Mouse (Mus musculus) R1 (cell line): ENCODE measurements at regions not wholly inside any gene's neighbourhood (a gene's known extent, or its start where the extent isn't known, plus 50 kb on each side); places are given as distances from the start of the nearest gene placed in this dataset.
A peak's percentile ranks its signal among the peaks of the same experiment; 100 is the strongest.

Experiments
- DNase-seq: peaks from one replicate; pipeline ENCODE4 v3.0.0-alpha.2; 2018; ENCODE audit warnings: low read depth, low spot score

GRCm38 (mm10) chr12:77970026-77970425 is 224.0 kb upstream of the Gm6657 start:
- DNase-seq = peak; percentile 97

GRCm38 (mm10) chr12:77972165-77972564 is 221.9 kb upstream of the Gm6657 start:
- DNase-seq = peak; percentile 80

GRCm38 (mm10) chr12:77976952-77977351 is 217.1 kb upstream of the Gm6657 start:
- DNase-seq = no peak

GRCm38 (mm10) chr12:77986738-77987137 is 207.3 kb upstream of the Gm6657 start:
- DNase-seq = no peak

- peak; percentile 18 for DNase-seq
Observed at GRCm38 (mm10) chr12:77989766-77990165, 204.3 kb upstream of the Gm6657 start.

- no peak for DNase-seq
Observed at GRCm38 (mm10) chr12:77991627-77992026, 202.4 kb upstream of the Gm6657 start.

- DNase-seq = no peak
Observed at GRCm38 (mm10) chr12:77994176-77994575, 199.9 kb upstream of the Gm6657 start.

- DNase-seq = no peak
Observed at GRCm38 (mm10) chr12:77997916-77998315, 196.1 kb upstream of the Gm6657 start.

GRCm38 (mm10) chr12:78000401-78000800 is 193.6 kb upstream of the Gm6657 start:
- no peak for DNase-seq

- no peak for DNase-seq
Observed at GRCm38 (mm10) chr12:78001846-78002245, 192.2 kb upstream of the Gm6657 start.

GRCm38 (mm10) chr12:78033766-78034165 is 160.3 kb upstream of the Gm6657 start:
- no peak for DNase-seq

GRCm38 (mm10) chr12:78046582-78046981 is 147.5 kb upstream of the Gm6657 start:
- DNase-seq = peak; percentile 71

- peak; percentile 77 for DNase-seq
Observed at GRCm38 (mm10) chr12:78055956-78056355, 138.1 kb upstream of the Gm6657 start.

GRCm38 (mm10) chr12:78057166-78057565 is 136.9 kb upstream of the Gm6657 start:
- DNase-seq = no peak

- DNase-seq = no peak
Observed at GRCm38 (mm10) chr12:78059965-78060364, 134.1 kb upstream of the Gm6657 start.

GRCm38 (mm10) chr12:78066024-78066423 is 128.0 kb upstream of the Gm6657 start:
- no peak for DNase-seq

- no peak for DNase-seq
Observed at GRCm38 (mm10) chr12:78072935-78073334, 121.1 kb upstream of the Gm6657 start.

GRCm38 (mm10) chr12:78074290-78074802 is 119.7 kb upstream of the Gm6657 start:
- no peak for DNase-seq

- no peak for DNase-seq
Observed at GRCm38 (mm10) chr12:78077285-78077684, 116.8 kb upstream of the Gm6657 start.

- no peak for DNase-seq
Observed at GRCm38 (mm10) chr12:78082163-78082562, 111.9 kb upstream of the Gm6657 start.

- DNase-seq = no peak
Observed at GRCm38 (mm10) chr12:78086016-78086415, 108.0 kb upstream of the Gm6657 start.

- no peak for DNase-seq
Observed at GRCm38 (mm10) chr12:78087921-78088320, 106.1 kb upstream of the Gm6657 start.

- no peak for DNase-seq
Observed at GRCm38 (mm10) chr12:78094471-78094870, 99.6 kb upstream of the Gm6657 start.

GRCm38 (mm10) chr12:78095352-78095751 is 98.7 kb upstream of the Gm6657 start:
- no peak for DNase-seq
